Mouse (Mus musculus) left cerebral cortex, adult 11 months (tissue): ENCODE measurements around the gene Ddx43.
"Not testable (repeated sequence)": the region's sequence is repeated elsewhere in the genome, so short reads cannot be mapped to it uniquely, and the experiment has no call there.

Source experiments
- DNase-seq: peaks from one replicate; pipeline ENCODE4 v3.0.0; 2022; ENCODE audit warnings: low spot score

Ddx43 gene

GRCm38 (mm10) chr9:78395630-78396351 lies at the start of gene Ddx43:
Gene Ddx43, plus strand, starts transcription at chr9:78395777.
- DNase-seq: no peak

- no peak for DNase-seq
These were observed 48.6 kb upstream of the Ddx43 start for GRCm38 (mm10) chr9:78347004-78347403.

GRCm38 (mm10) chr9:78348206-78349004 lies 47.2 kb upstream of the Ddx43 start:
- DNase-seq: not testable (repeated sequence)

- not testable (repeated sequence) for DNase-seq
These were observed 46.4 kb upstream of the Ddx43 start for GRCm38 (mm10) chr9:78349141-78349540.

- DNase-seq: not testable (repeated sequence)
These were observed 45.6 kb upstream of the Ddx43 start for GRCm38 (mm10) chr9:78350007-78350406.

- no peak for DNase-seq
These were observed 43.9 kb upstream of the Ddx43 start for GRCm38 (mm10) chr9:78351504-78352220.

- no peak for DNase-seq
These were observed 40.7 kb upstream of the Ddx43 start for GRCm38 (mm10) chr9:78354665-78355578.

GRCm38 (mm10) chr9:78355611-78356010 lies 40.0 kb upstream of the Ddx43 start, which contains the start of gene Gsta2:
Gene Gsta2, minus strand, starts transcription at chr9:78355788.
- no peak for DNase-seq

- DNase-seq: peak; percentile 5
These were observed 37.5 kb upstream of the Ddx43 start for GRCm38 (mm10) chr9:78358053-78358452.

GRCm38 (mm10) chr9:78359750-78360483 lies 35.7 kb upstream of the Ddx43 start:
- DNase-seq: no peak

GRCm38 (mm10) chr9:78360484-78360872 lies 35.1 kb upstream of the Ddx43 start:
- DNase-seq: no peak

GRCm38 (mm10) chr9:78363374-78363773 lies 32.2 kb upstream of the Ddx43 start:
- no peak for DNase-seq

- no peak for DNase-seq
These were observed 30.9 kb upstream of the Ddx43 start for GRCm38 (mm10) chr9:78364701-78365100.

- no peak for DNase-seq
These were observed 29.6 kb upstream of the Ddx43 start for GRCm38 (mm10) chr9:78365850-78366544.

GRCm38 (mm10) chr9:78367959-78368358 lies 27.6 kb upstream of the Ddx43 start, which contains the start of gene Dppa5a:
Gene Dppa5a, minus strand, starts transcription at chr9:78368177.
- DNase-seq: not testable (repeated sequence)

GRCm38 (mm10) chr9:78368671-78369293 lies 26.8 kb upstream of the Ddx43 start:
- DNase-seq: no peak

- no peak for DNase-seq
These were observed 26.2 kb upstream of the Ddx43 start for GRCm38 (mm10) chr9:78369349-78369748.

- DNase-seq: no peak
These were observed 25.8 kb upstream of the Ddx43 start for GRCm38 (mm10) chr9:78369786-78370185.

GRCm38 (mm10) chr9:78371441-78371840 lies 24.1 kb upstream of the Ddx43 start:
- DNase-seq: no peak
